Mouse (Mus musculus) MEL (cell line): Measurements from ENCODE around the gene Ascc2. TPM values are rescaled to one million over a fixed set of nuclear protein-coding genes. Genes with fewer than 3 reads are reported as not detected.

Experiments
- DNase-seq: peaks from one replicate; pipeline ENCODE4 v3.0.0; 2011; ENCODE audit warnings: low read depth, low spot score
- H3K27ac ChIP-seq: 2 replicates; pipeline ENCODE4 v1.5.1; 2012; ENCODE audit warnings: low read depth, mild to moderate bottlenecking, control low read depth, low read length, moderate library complexity; ENCODE audit not compliant: control insufficient read depth
- H3K27me3 ChIP-seq, 2 experiments: fragments of 150-350 bp in 1 of 2; sonication (generic) in 1 of 2; 2 replicates each; pipeline ENCODE4 v1.6.1; 2012; ENCODE audit warnings: low read length in 2 of 2, mild to moderate bottlenecking in 2 of 2, improper control_type of control experiment in 1 of 2, moderate library complexity in 1 of 2; ENCODE audit not compliant: insufficient read depth in 2 of 2, control insufficient read depth in 1 of 2
- H3K36me3 ChIP-seq, 2 experiments: 2 replicates each; pipeline ENCODE4 v1.6.1; 2012 to 2014; ENCODE audit warnings: low read length in 2 of 2, improper control_type of control experiment in 1 of 2, inconsistent platforms in 1 of 2, mild to moderate bottlenecking in 1 of 2; ENCODE audit not compliant: insufficient read depth in 2 of 2, control insufficient read depth in 1 of 2
- H3K4me1 ChIP-seq, 2 experiments: fragments of 150-350 bp in 1 of 2; sonication (generic) in 1 of 2; 2 replicates each; pipeline ENCODE4 v1.6.1; 2012; ENCODE audit warnings: low read length in 2 of 2, improper control_type of control experiment in 1 of 2, mild to moderate bottlenecking in 1 of 2; ENCODE audit not compliant: insufficient read depth in 2 of 2, control insufficient read depth in 1 of 2
- H3K4me3 ChIP-seq, 2 experiments: fragments of 150-350 bp in 1 of 2; sonication (generic) in 1 of 2; 2 replicates each; pipeline ENCODE4 v1.5.1; 2012; ENCODE audit warnings: low read depth in 2 of 2, low read length in 2 of 2, mild to moderate bottlenecking in 2 of 2, moderate library complexity in 2 of 2, control low read depth in 1 of 2, improper control_type of control experiment in 1 of 2; ENCODE audit not compliant: control insufficient read depth in 1 of 2, insufficient read depth in 1 of 2
- H3K79me2 ChIP-seq: 2 replicates; pipeline ENCODE4 v1.6.1; 2012; ENCODE audit warnings: mild to moderate bottlenecking, low read length, moderate library complexity; ENCODE audit not compliant: control insufficient read depth, poor library complexity, insufficient read depth
- H3K9ac ChIP-seq: 2 replicates; pipeline ENCODE4 v1.6.1; 2012; ENCODE audit warnings: low read depth, mild to moderate bottlenecking, control low read depth, low read length, moderate library complexity; ENCODE audit not compliant: control insufficient read depth, poor library complexity, severe bottlenecking
- H3K9me3 ChIP-seq: fragments of 150-350 bp; sonication (generic); replicated peaks from 2 replicates; pipeline ENCODE4 v1.6.1; 2012; ENCODE audit warnings: mild to moderate bottlenecking, low read length, improper control_type of control experiment, moderate library complexity; ENCODE audit not compliant: insufficient read depth
- BHLHE40 ChIP-seq: IDR thresholded peaks from 2 replicates; pipeline ENCODE4 v1.6.1; 2012; ENCODE audit warnings: low read depth, mild to moderate bottlenecking, inconsistent platforms, low read length, improper control_type of control experiment, borderline replicate concordance
- CHD2 ChIP-seq: IDR thresholded peaks from 2 replicates; pipeline ENCODE4 v1.6.1; 2011; ENCODE audit warnings: low read length, improper control_type of control experiment
- E2F4 ChIP-seq: IDR thresholded peaks from 2 replicates; pipeline ENCODE4 v1.6.1; 2011; ENCODE audit warnings: low read depth, low read length, improper control_type of control experiment, borderline replicate concordance
- EP300 ChIP-seq, 2 experiments: IDR thresholded peaks; 2 replicates each; pipeline ENCODE4 v1.6.1; 2011; ENCODE audit warnings: improper control_type of control experiment in 2 of 2, low read length in 2 of 2, low read depth in 1 of 2, mild to moderate bottlenecking in 1 of 2
- ETS1 ChIP-seq: IDR thresholded peaks from 2 replicates; pipeline ENCODE4 v1.6.1; 2012; ENCODE audit warnings: low read depth, mild to moderate bottlenecking, inconsistent platforms, low read length, improper control_type of control experiment, moderate library complexity
- GATA1 ChIP-seq: IDR thresholded peaks from 2 replicates; pipeline ENCODE4 v1.6.1; 2011; ENCODE audit warnings: low read depth, low read length, improper control_type of control experiment
- JUND ChIP-seq: IDR thresholded peaks from 2 replicates; pipeline ENCODE4 v1.6.1; 2011; ENCODE audit warnings: low read depth, mild to moderate bottlenecking, improper control_type of control experiment, low read length
- KAT2A ChIP-seq: conservative IDR thresholded peaks from 2 replicates; pipeline ENCODE4 v1.6.1; 2012; ENCODE audit warnings: low read depth, low read length, improper control_type of control experiment, inconsistent platforms
- MAFK ChIP-seq: IDR thresholded peaks from 2 replicates; pipeline ENCODE4 v1.6.1; 2011; ENCODE audit warnings: low read depth, mild to moderate bottlenecking, low read length, improper control_type of control experiment, borderline replicate concordance
- MAZ ChIP-seq: IDR thresholded peaks from 2 replicates; pipeline ENCODE4 v1.6.1; 2012; ENCODE audit warnings: low read depth, mild to moderate bottlenecking, inconsistent platforms, low read length, improper control_type of control experiment
- MEF2A ChIP-seq: IDR thresholded peaks from 2 replicates; pipeline ENCODE4 v1.6.1; 2014; ENCODE audit warnings: low read depth, mild to moderate bottlenecking, inconsistent platforms, low read length, improper control_type of control experiment; ENCODE audit not compliant: poor library complexity, insufficient replicate concordance, severe bottlenecking; ENCODE audit errors: extremely low read depth
- MXI1 ChIP-seq: IDR thresholded peaks from 2 replicates; pipeline ENCODE4 v1.6.1; 2011; ENCODE audit warnings: mild to moderate bottlenecking, low read depth, low read length, improper control_type of control experiment
- MYB ChIP-seq: IDR thresholded peaks from 2 replicates; pipeline ENCODE4 v1.6.1; 2011; ENCODE audit warnings: mild to moderate bottlenecking, low read depth, low read length, improper control_type of control experiment
- MYC ChIP-seq: IDR thresholded peaks from 2 replicates; pipeline ENCODE4 v1.6.1; 2011; ENCODE audit warnings: low read depth, mild to moderate bottlenecking, low read length, improper control_type of control experiment, moderate library complexity
- POLR2A ChIP-seq, 2 experiments: IDR thresholded peaks; 2 replicates each; pipeline ENCODE4 v1.6.1; 2011 to 2012; ENCODE audit warnings: low read length in 2 of 2, mild to moderate bottlenecking in 2 of 2, control low read depth in 1 of 2, improper control_type of control experiment in 1 of 2, low read depth in 1 of 2, moderate library complexity in 1 of 2; ENCODE audit not compliant: control insufficient read depth in 1 of 2, insufficient read depth in 1 of 2, poor library complexity in 1 of 2
- POLR2AphosphoS5 ChIP-seq: IDR thresholded peaks from 2 replicates; pipeline ENCODE4 v1.6.1; 2012; ENCODE audit warnings: low read depth, borderline replicate concordance, mild to moderate bottlenecking, inconsistent platforms, low read length, moderate library complexity, mixed read lengths
- RAD21 ChIP-seq: IDR thresholded peaks from 2 replicates; pipeline ENCODE4 v1.6.1; 2011; ENCODE audit warnings: mild to moderate bottlenecking, low read depth, low read length, improper control_type of control experiment
- RCOR1 ChIP-seq: IDR thresholded peaks from 2 replicates; pipeline ENCODE4 v1.6.1; 2012; ENCODE audit warnings: low read depth, mild to moderate bottlenecking, inconsistent platforms, low read length, improper control_type of control experiment
- SIN3A ChIP-seq: IDR thresholded peaks from 2 replicates; pipeline ENCODE4 v1.6.1; 2012; ENCODE audit warnings: low read length, improper control_type of control experiment, inconsistent platforms
- SMC3 ChIP-seq: IDR thresholded peaks from 2 replicates; pipeline ENCODE4 v1.6.1; 2011; ENCODE audit warnings: low read depth, low read length, improper control_type of control experiment
- TAL1 ChIP-seq: IDR thresholded peaks from 2 replicates; pipeline ENCODE4 v1.6.1; 2012; ENCODE audit warnings: mild to moderate bottlenecking, inconsistent platforms, low read length, moderate library complexity, mixed read lengths
- TBP ChIP-seq: IDR thresholded peaks from 2 replicates; pipeline ENCODE4 v1.8.0; 2011; ENCODE audit warnings: low read depth, low read length, improper control_type of control experiment
- TCF12 ChIP-seq: IDR thresholded peaks from 2 replicates; pipeline ENCODE4 v1.6.1; 2014; ENCODE audit warnings: low read depth, mild to moderate bottlenecking, inconsistent platforms, low read length, improper control_type of control experiment, moderate library complexity
- USF2 ChIP-seq, 2 experiments: IDR thresholded peaks; 2 replicates each; pipeline ENCODE4 v1.6.1; 2011 to 2012; ENCODE audit warnings: improper control_type of control experiment in 2 of 2, low read length in 2 of 2, borderline replicate concordance in 1 of 2, inconsistent platforms in 1 of 2, low read depth in 1 of 2, mild to moderate bottlenecking in 1 of 2; ENCODE audit not compliant: insufficient read depth in 1 of 2
- ZKSCAN1 ChIP-seq: IDR thresholded peaks from 2 replicates; pipeline ENCODE4 v1.6.1; 2012; ENCODE audit warnings: low read depth, mild to moderate bottlenecking, inconsistent platforms, low read length, improper control_type of control experiment, moderate library complexity
- ZNF384 ChIP-seq: IDR thresholded peaks from 2 replicates; pipeline ENCODE4 v1.6.1; 2012; ENCODE audit warnings: low read depth, mild to moderate bottlenecking, inconsistent platforms, low read length, improper control_type of control experiment
- polyA plus RNA-seq, 2 experiments: library from polyadenylated mRNA; stranded (reverse) in 1 of 2; unstranded in 1 of 2; fragments of >175 nt in 1 of 2; fragments of >200 nt in 1 of 2; gene quantifications; 2 replicates each; pipeline versions ENCODE4 v1.2.1 to v1.2.4; 2012; ENCODE audit warnings: low replicate concordance in 2 of 2, low read depth in 1 of 2; ENCODE audit not compliant: insufficient read length in 2 of 2, insufficient read depth in 1 of 2, missing spikeins in 1 of 2
- total RNA-seq: library from RNA; depleted of rRNA; stranded (reverse); fragments of 300-350 nt; gene quantifications from 2 replicates; pipeline ENCODE4 v1.2.3, GENCODE M21; 2012

The Ascc2 gene
- total and polyA plus RNA-seq, 3 experiments, result 27.5 to 98.2 (median 43.5) TPM

DNA sequence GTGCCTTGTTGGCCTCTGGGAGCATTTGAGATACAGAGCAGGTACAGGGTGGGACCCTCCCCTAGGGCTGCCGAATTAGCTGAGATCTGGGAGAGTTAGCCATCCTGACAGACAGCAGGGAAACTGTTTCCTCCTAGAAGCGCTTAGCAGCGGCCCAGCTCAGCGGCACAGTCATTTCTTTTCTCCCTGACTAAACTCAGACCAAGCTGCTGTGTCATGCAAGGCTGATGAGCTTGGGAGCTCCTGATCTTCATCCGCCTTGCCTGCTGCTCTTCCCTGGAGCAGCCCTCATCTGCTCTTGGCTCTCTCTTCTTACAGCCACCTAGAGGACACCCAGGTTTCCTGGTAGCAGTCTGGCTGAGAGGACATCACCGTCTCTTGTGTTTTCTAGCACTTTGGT, 46.6 kb downstream of the Ascc2 start:
- peaks cover 0 to 2% of the 10 kb centered on the region in 2 experiments; a peak in 2 of 4 replicates for H3K4me1 ChIP-seq
- H3K4me3 ChIP-seq, result no peak overlapping the region
- H3K36me3 ChIP-seq, result peaks cover 0 to 4% of the 10 kb centered on the region in 2 experiments; a peak in 1 of 4 replicates
- no peaks in the 10 kb centered on the region for H3K9me3 ChIP-seq
- TF ChIP-seq TCF12, result no peak
- no peak for TF ChIP-seq MYB
- H3K27me3 ChIP-seq, result no peaks in the 10 kb centered on the region
- DNase-seq, result no peak
- H3K9ac ChIP-seq, result no peak overlapping the region
- H3K79me2 ChIP-seq, result no peaks in the 10 kb centered on the region
- no peak overlapping the region for H3K27ac ChIP-seq

DNA sequence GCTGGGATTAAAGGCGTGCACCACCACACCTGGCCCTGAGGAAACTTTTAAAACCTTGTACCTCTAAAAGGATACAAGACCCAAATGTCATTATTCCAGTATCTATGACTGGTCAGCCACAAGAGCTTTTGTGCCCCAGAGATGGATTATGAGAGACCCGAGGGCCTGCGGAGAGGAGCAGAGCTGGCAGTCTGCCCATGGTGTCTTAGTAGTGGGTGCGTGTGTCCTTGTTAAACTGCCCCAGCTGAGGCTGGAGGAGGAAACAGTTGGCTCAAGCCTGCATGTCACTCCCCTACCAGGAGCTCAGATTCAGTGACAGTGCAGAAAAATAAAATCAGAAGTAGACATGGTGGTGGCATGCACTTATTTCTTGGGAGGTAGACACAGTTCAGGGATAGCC, 47.5 kb downstream of the Ascc2 start:
- Histone ChIP-seq H3K79me2 (no peaks in the 10 kb centered on the region), H3K36me3 (peaks cover 0 to 4% of the 10 kb centered on the region in 2 experiments; a peak in 1 of 4 replicates)
- TF ChIP-seq KAT2A (no peak), RAD21 (no peak), MXI1 (no peak), TBP (no peak), JUND (no peak), E2F4 (no peak), MYC (no peak), MYB (no peak), TAL1 (no peak), EP300 (IDR thresholded peaks at IDR 0.05; ENCODE audit: low read depth in 1 of 2, low read length in 2 of 2) (no peak), RCOR1 (no peak), SMC3 (no peak), POLR2A (IDR thresholded peaks at IDR 0.05; ENCODE audit: control insufficient read depth in 1 of 2, insufficient read depth in 1 of 2, low read depth in 1 of 2, low read length in 2 of 2, poor library complexity in 1 of 2) (no peak), POLR2AphosphoS5 (no peak)
- TF ChIP-seq, all 39 proteins: peak for 0
- no peaks in the 10 kb centered on the region for H3K9me3 ChIP-seq
- no peak overlapping the region for H3K4me3 ChIP-seq
- H3K27me3 ChIP-seq, result no peaks in the 10 kb centered on the region; a peak in 1 of 4 replicates
- no peak for DNase-seq
- H3K9ac ChIP-seq, result no peak overlapping the region
- peaks cover 2 to 7% of the 10 kb centered on the region in 2 experiments; a peak in 2 of 4 replicates for H3K4me1 ChIP-seq
- no peak overlapping the region for H3K27ac ChIP-seq

DNA sequence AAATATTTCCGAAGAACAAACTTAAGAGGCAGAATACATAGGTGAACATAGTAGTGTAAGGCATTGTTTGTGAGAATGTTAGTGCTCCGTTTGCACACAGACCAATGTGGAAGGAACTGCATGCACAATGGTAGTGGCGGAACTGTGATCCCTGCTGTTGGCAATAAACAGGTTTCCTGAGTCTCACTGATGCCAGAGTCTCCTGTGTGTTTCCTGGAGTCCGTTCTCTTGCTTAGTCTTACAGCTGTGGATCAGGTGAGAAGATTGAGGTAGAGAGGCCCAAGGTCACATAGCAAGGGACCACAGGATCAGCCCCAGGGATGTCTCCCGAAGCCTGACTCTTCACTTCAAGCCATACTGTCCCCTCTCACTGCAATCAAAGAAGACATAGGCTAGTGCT, 48.0 kb downstream of the Ascc2 start:
- no peak overlapping the region for H3K27ac ChIP-seq
- H3K9me3 ChIP-seq, result no peaks in the 10 kb centered on the region
- DNase-seq, result no peak
- no peak overlapping the region for H3K9ac ChIP-seq
- H3K4me3 ChIP-seq, result no peak overlapping the region
- H3K79me2 ChIP-seq, result no peaks in the 10 kb centered on the region
- H3K27me3 ChIP-seq, result no peaks in the 10 kb centered on the region; a peak in 1 of 4 replicates
- peaks cover 0 to 4% of the 10 kb centered on the region in 2 experiments; a peak in 1 of 4 replicates for H3K36me3 ChIP-seq
- H3K4me1 ChIP-seq, result peaks cover 2 to 7% of the 10 kb centered on the region in 2 experiments; a peak in 2 of 4 replicates
- TF ChIP-seq CHD2, result no peak
- no peak for TF ChIP-seq MAFK
- TF ChIP-seq POLR2A (IDR thresholded peaks at IDR 0.05; ENCODE audit: control insufficient read depth in 1 of 2, insufficient read depth in 1 of 2, low read depth in 1 of 2, low read length in 2 of 2, poor library complexity in 1 of 2), result no peak
- no peak for TF ChIP-seq MAZ
- TF ChIP-seq MEF2A, result no peak
- TF ChIP-seq GATA1, result no peak
- TF ChIP-seq ZNF384, result no peak
- no peak for TF ChIP-seq ZKSCAN1
- no peak for TF ChIP-seq BHLHE40
- no peak for TF ChIP-seq EP300 (IDR thresholded peaks at IDR 0.05; ENCODE audit: low read depth in 1 of 2, low read length in 2 of 2)
- TF ChIP-seq RCOR1, result no peak
- no peak for TF ChIP-seq ETS1
- no peak for TF ChIP-seq SIN3A
- no peak for TF ChIP-seq USF2 (IDR thresholded peaks at IDR 0.05; ENCODE audit: borderline replicate concordance in 1 of 2, insufficient read depth in 1 of 2, low read depth in 1 of 2, low read length in 2 of 2)
- no peak for TF ChIP-seq TAL1
- TF ChIP-seq RAD21, result no peak
- TF ChIP-seq MXI1, result no peak
